Mouse (Mus musculus) kidney, adult 2 months (tissue): ENCODE measurements at regions not wholly inside any gene's neighbourhood (a gene's known extent, or its start where the extent isn't known, plus 50 kb on each side); places are given as distances from the start of the nearest gene placed in this dataset.
A peak's percentile ranks its signal among the peaks of the same experiment; 100 is the strongest.

Experiments
- DNase-seq: peaks from one replicate; pipeline ENCODE4 v3.0.0; 2021
- H3K27ac ChIP-seq: fragments of 200-500 bp; 2 replicates; pipeline ENCODE4 v1.5.1; 2012; ENCODE audit warnings: low read depth, low read length, control low read depth, inconsistent platforms; ENCODE audit not compliant: insufficient read depth
- H3K27me3 ChIP-seq: fragments of 200-500 bp; replicated peaks from 2 replicates; pipeline ENCODE4 v1.6.1; 2012; ENCODE audit warnings: mild to moderate bottlenecking, moderate library complexity, low read length, inconsistent platforms; ENCODE audit not compliant: control insufficient read depth, insufficient read depth
- H3K36me3 ChIP-seq: fragments of 200-500 bp; 2 replicates; pipeline ENCODE4 v1.6.1; 2012; ENCODE audit warnings: mild to moderate bottlenecking, moderate library complexity, low read length, inconsistent platforms; ENCODE audit not compliant: control insufficient read depth, insufficient read depth
- H3K4me1 ChIP-seq: fragments of 200-500 bp; 2 replicates; pipeline ENCODE4 v1.6.1; 2011; ENCODE audit warnings: low read length; ENCODE audit not compliant: control insufficient read depth, insufficient read depth
- H3K4me3 ChIP-seq: fragments of 200-500 bp; 2 replicates; pipeline ENCODE4 v1.5.1; 2011; ENCODE audit warnings: mild to moderate bottlenecking, low read depth, low read length, control low read depth; ENCODE audit not compliant: insufficient read depth
- CTCF ChIP-seq: fragments of 200-500 bp; conservative IDR thresholded peaks from 2 replicates; pipeline ENCODE4 v1.5.1; 2011; ENCODE audit warnings: low read depth, mild to moderate bottlenecking, control low read depth, low read length, moderate library complexity, mixed read lengths; ENCODE audit not compliant: insufficient read depth, insufficient read length
- POLR2A ChIP-seq: fragments of 200-500 bp; IDR thresholded peaks from one replicate; pipeline ENCODE4 v1.6.1; 2011; ENCODE audit warnings: low read depth, low read length, control low read depth
- WGBS: fragments of 180-500 bp; shearing (Covaris S2); methylation state at CpG from one replicate; pipeline ENCODE4 v1.1.7; 2018; 5-methylcytosine and 5-hydroxymethylcytosine counted together

DNA sequence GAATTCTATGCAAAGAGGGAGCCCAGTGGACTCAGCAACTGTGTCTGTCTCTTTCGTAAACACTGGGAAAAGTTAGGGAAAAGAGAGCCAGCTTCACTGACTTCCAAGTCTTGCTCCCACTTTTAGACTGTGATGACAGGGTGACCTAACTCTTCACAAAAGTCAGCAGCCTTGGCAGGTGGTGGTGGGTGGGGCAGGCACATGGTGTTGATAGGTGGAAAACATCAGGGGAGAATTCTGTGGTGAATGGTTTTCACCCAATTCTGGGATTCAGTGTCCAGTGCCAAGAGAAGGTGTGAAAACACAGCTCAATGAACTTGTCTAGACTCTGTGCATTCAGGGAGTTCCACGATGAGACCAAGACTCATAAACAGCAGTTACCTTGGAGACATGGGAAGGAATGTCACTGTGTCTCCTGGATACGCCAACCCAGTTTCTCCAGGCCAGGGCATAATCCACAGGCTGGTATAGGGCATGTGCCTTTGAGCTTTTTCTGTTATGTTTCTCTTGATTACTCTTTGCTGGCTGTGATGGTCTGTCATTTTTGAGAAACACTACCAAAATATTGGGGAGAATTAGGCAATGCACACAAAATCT, 238.9 kb upstream of the Ednra start:
- WGBS = 62% methylated on average over 3 of the region's 3 CpGs

DNA sequence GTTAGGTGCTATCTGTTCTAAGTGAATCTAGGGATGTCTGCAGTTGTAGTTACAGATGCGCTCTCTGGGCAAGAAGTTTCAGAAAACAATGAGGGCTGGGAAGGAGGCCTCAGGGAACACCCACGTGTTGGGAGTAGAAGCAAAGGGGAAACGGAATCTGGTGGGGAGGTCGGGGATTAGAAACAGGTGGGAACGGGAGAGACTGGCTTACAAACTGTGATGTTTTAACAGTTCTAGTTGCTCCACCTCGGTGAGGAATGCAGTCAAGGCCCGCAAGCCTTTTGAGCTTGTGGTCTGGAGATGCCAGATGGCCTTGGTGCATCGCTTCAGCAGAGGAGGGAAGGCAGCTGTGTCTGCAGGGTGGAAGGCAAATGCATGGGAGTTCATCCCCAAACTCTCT, 242.7 kb upstream of the Ttc29 start:
- no peaks in the 10 kb centered on the region for H3K36me3 ChIP-seq
- no peak overlapping the region for H3K27ac ChIP-seq
- TF ChIP-seq POLR2A = no peak
- TF ChIP-seq CTCF = no peak
- no peak overlapping the region for H3K4me3 ChIP-seq
- DNase-seq = no peak
- no peaks in the 10 kb centered on the region for H3K4me1 ChIP-seq
- WGBS = 64% methylated on average over 8 of the region's 8 CpGs
- H3K27me3 ChIP-seq = no peaks in the 10 kb centered on the region

More for the DNA sequence above, 238.9 kb upstream of the Ednra start:
- Histone ChIP-seq H3K27ac (no peak overlapping the region), H3K27me3 (no peaks in the 10 kb centered on the region), H3K4me1 (no peaks in the 10 kb centered on the region), H3K4me3 (no peak overlapping the region), H3K36me3 (no peaks in the 10 kb centered on the region)
- no peak for DNase-seq
- TF ChIP-seq CTCF (no peak), POLR2A (no peak)

GRCm38 (mm10) chr8:77973714-77974113, 239.4 kb upstream of the Ttc29 start:
- no peaks in the 10 kb centered on the region for H3K36me3 ChIP-seq

DNA sequence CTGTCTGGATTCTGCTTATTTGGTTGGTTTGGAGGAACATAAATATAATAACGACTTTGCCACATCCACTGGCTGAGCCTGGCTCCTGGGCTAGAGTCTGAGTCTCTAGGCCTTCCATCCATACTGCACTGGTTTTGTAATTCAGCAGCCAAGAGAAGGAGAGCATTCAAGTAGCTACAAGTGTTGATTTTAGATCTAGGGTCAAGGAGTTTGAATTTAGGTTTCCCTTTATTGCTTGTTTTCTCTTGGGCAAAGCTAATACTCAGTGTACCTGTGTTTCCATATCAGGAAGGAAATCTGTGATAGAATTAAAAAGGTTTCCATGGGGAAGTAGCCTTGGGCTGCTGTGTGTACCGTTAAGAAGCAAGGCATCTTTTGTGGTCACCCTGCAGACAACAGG, 234.0 kb upstream of the Ttc29 start:
- WGBS = 78% methylated on average over 2 of the region's 2 CpGs
- TF ChIP-seq CTCF = no peak
- no peak for TF ChIP-seq POLR2A

More at GRCm38 (mm10) chr8:77973714-77974113, 239.4 kb upstream of the Ttc29 start:
- TF ChIP-seq CTCF (no peak), POLR2A (no peak)
- no peaks in the 10 kb centered on the region for H3K4me1 ChIP-seq
- no peak overlapping the region for H3K4me3 ChIP-seq
- no peaks in the 10 kb centered on the region for H3K27me3 ChIP-seq
- H3K27ac ChIP-seq = no peak overlapping the region
- peak; percentile 10 for DNase-seq
- 43% methylated on average over 4 of the region's 4 CpGs for WGBS

DNA sequence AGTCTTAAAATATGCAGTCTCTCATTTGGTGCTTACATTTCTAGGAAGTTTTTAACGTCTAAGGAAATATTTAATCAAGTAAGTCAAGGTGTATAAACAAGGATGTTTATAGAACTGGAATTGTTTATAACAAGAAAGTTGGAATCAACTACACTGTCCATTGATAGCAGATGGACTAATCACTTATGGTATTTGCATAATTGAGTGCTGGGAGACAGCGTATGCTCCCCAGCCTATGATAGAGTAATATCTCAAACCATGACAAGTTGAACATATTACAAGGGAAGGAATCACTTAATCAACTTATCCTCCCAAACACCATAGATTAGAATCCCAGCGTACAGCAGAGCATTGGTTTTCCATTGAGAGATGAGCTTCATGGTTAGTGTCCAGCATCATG, 232.4 kb upstream of the Ttc29 start:
- 85% methylated on average over 3 of the region's 3 CpGs for WGBS
- no peak overlapping the region for H3K4me3 ChIP-seq
- TF ChIP-seq POLR2A (no peak), CTCF (no peak)
- H3K27ac ChIP-seq = no peak overlapping the region
- no peaks in the 10 kb centered on the region for H3K36me3 ChIP-seq
- H3K4me1 ChIP-seq = no peaks in the 10 kb centered on the region
- no peak for DNase-seq
- no peaks in the 10 kb centered on the region; the same call in 1 of the 2 replicates for H3K27me3 ChIP-seq

More for the DNA sequence above, 234.0 kb upstream of the Ttc29 start:
- Histone ChIP-seq H3K36me3 (no peaks in the 10 kb centered on the region), H3K4me3 (no peak overlapping the region), H3K27ac (no peak overlapping the region), H3K4me1 (no peaks in the 10 kb centered on the region), H3K27me3 (no peaks in the 10 kb centered on the region)
- no peak for DNase-seq

DNA sequence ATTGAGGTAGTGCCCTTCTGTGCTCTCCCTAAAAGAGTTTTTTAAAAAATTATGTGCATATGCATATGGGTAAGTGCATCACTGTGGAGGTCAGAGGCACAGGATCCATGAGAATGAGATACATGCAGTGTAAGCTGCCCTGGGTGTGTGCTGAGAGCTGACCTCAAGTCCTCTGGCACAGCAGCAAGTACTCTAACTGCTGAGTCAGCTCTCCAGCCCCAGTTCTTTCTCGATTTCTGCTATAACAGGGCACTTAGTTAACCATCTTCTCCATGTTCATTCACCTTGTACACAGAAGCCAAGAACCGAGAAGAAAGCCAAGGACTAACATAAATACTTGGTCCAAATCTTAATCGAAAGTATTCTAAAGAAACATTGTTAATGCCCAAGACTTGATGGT, 231.1 kb upstream of the Ttc29 start:
- Histone ChIP-seq H3K4me1 (no peaks in the 10 kb centered on the region), H3K36me3 (no peaks in the 10 kb centered on the region), H3K27ac (no peak overlapping the region), H3K4me3 (no peak overlapping the region), H3K27me3 (no peaks in the 10 kb centered on the region; the same call in 1 of the 2 replicates)
- TF ChIP-seq CTCF (no peak), POLR2A (no peak)
- no peak for DNase-seq
- whole genome bisulfite sequencing = 71% methylated on average over 3 of the region's 3 CpGs

DNA sequence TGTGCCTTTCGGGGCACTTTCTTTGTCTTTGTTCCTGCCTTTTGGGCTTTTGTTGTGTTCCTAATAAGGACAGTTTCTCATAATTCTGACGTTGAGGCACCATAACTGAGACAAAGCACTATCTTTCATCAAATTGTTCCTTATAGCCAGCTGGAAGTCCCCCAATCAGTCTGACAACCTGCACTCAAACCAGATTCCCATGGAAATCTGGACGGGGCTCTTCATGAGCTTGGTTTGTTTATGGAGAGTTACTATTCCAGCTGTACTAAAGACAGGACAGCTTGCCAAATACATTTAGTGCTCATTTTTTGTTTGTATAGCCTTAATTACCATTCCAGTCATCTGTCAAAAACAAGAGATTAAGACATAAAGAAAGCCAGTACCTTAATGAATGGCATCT, 229.6 kb upstream of the Ttc29 start:
- WGBS = 61% methylated on average over 3 of the region's 3 CpGs
- no peak for DNase-seq
- Histone ChIP-seq H3K27ac (no peak overlapping the region), H3K4me3 (no peak overlapping the region), H3K4me1 (no peaks in the 10 kb centered on the region), H3K27me3 (no peaks in the 10 kb centered on the region; the same call in 1 of the 2 replicates), H3K36me3 (no peaks in the 10 kb centered on the region)
- TF ChIP-seq CTCF (no peak), POLR2A (no peak)

- Histone ChIP-seq H3K4me1 (no peaks in the 10 kb centered on the region), H3K27ac (no peak overlapping the region), H3K36me3 (no peaks in the 10 kb centered on the region), H3K4me3 (no peak overlapping the region), H3K27me3 (no peaks in the 10 kb centered on the region; the same call in 1 of the 2 replicates)
- TF ChIP-seq CTCF (no peak), POLR2A (no peak)
- no peak for DNase-seq
Observed at GRCm38 (mm10) chr8:77987237-77987636, 225.9 kb upstream of the Ttc29 start.
